Mouse (Mus musculus) midbrain, embryonic 12.5 days (tissue): Measurements from ENCODE around the gene Fn1. TPM values are rescaled to one million over a fixed set of nuclear protein-coding genes. Genes with fewer than 3 reads are reported as not detected.

ENCODE experiments used
- ATAC-seq: fragments of 200-750 bp; cut with Nextera tagmentation; 2 replicates; pipeline ENCODE4 v1.8.0; 2017; ENCODE audit warnings: low read depth, moderate TSS enrichment, moderate library complexity; ENCODE audit not compliant: low FRiP score
- H3K27ac ChIP-seq: fragments of 300-500 bp; sonication (generic); replicated peaks from 2 replicates; pipeline ENCODE4 v1.5.1; 2016; ENCODE audit warnings: mild to moderate bottlenecking
- H3K27me3 ChIP-seq: fragments of 300-500 bp; sonication (generic); 2 replicates; pipeline ENCODE4 v1.6.1; 2016; ENCODE audit warnings: mild to moderate bottlenecking
- H3K36me3 ChIP-seq: fragments of 300-500 bp; sonication (generic); 2 replicates; pipeline ENCODE4 v1.6.1; 2016
- H3K4me1 ChIP-seq: fragments of 300-500 bp; sonication (generic); 2 replicates; pipeline ENCODE4 v1.6.1; 2016
- H3K4me2 ChIP-seq: fragments of 300-500 bp; sonication (generic); replicated peaks from 2 replicates; pipeline ENCODE4 v1.6.1; 2016; ENCODE audit warnings: mild to moderate bottlenecking, moderate library complexity
- H3K4me3 ChIP-seq: fragments of 300-500 bp; sonication (generic); 2 replicates; pipeline ENCODE4 v1.5.1; 2016; ENCODE audit warnings: mild to moderate bottlenecking
- H3K9ac ChIP-seq: fragments of 300-500 bp; sonication (generic); replicated peaks from 2 replicates; pipeline ENCODE4 v1.6.1; 2016; ENCODE audit warnings: mild to moderate bottlenecking, moderate library complexity
- H3K9me3 ChIP-seq: fragments of 300-500 bp; sonication (generic); 2 replicates; pipeline ENCODE4 v1.6.1; 2016; ENCODE audit warnings: mild to moderate bottlenecking
- WGBS: fragments of 180-500 bp; shearing (Covaris S2); methylation state at CpG from one replicate; pipeline ENCODE4 v1.1.7; 2016; 5-methylcytosine and 5-hydroxymethylcytosine counted together
- polyA plus RNA-seq: library from polyadenylated mRNA; unstranded; fragments of >200 nt; fragmentation: Nextera tagmentation; extraction: Ambion mirVana; gene quantifications from 2 replicates; pipeline ENCODE4 v1.2.1, GENCODE M21; 2016

Gene Fn1
- polyA plus RNA-seq, 1 experiment from 2014 or later: 108 TPM

- Histone ChIP-seq H3K9ac (no peak overlapping the region), H3K9me3 (no peaks in the 10 kb centered on the region), H3K27ac (no peak overlapping the region), H3K4me1 (no peaks in the 10 kb centered on the region), H3K27me3 (no peaks in the 10 kb centered on the region), H3K4me3 (no peak overlapping the region), H3K36me3 (peaks cover 51% of the 10 kb centered on the region), H3K4me2 (no peak overlapping the region)
- 92% methylated on average over 11 of the region's 11 CpGs for WGBS
- ATAC-seq: no peak
These were observed 63.0 kb downstream of the Fn1 start for GRCm38 (mm10) chr1:71590038-71590437.

- WGBS: 96% methylated on average over 7 of the region's 7 CpGs
- Histone ChIP-seq H3K36me3 (peaks cover 36% of the 10 kb centered on the region), H3K9ac (no peak overlapping the region), H3K9me3 (no peaks in the 10 kb centered on the region), H3K4me3 (no peak overlapping the region), H3K27me3 (no peaks in the 10 kb centered on the region), H3K27ac (no peak overlapping the region), H3K4me2 (no peak overlapping the region), H3K4me1 (no peaks in the 10 kb centered on the region)
- no peak for ATAC-seq
These were observed 66.3 kb downstream of the Fn1 start for GRCm38 (mm10) chr1:71586658-71587057.

GRCm38 (mm10) chr1:71583900-71584299, 69.1 kb downstream of the Fn1 start:
- H3K9ac ChIP-seq: no peak overlapping the region
- no peak overlapping the region for H3K27ac ChIP-seq
- peaks cover 26% of the 10 kb centered on the region for H3K36me3 ChIP-seq
- ATAC-seq: no peak
- H3K4me1 ChIP-seq: no peaks in the 10 kb centered on the region
- WGBS: 94% methylated on average over 7 of the region's 7 CpGs
- H3K4me2 ChIP-seq: no peak overlapping the region
- no peak overlapping the region for H3K4me3 ChIP-seq
- H3K9me3 ChIP-seq: no peaks in the 10 kb centered on the region
- no peaks in the 10 kb centered on the region for H3K27me3 ChIP-seq

GRCm38 (mm10) chr1:71583302-71583701, 69.7 kb downstream of the Fn1 start:
- H3K4me2 ChIP-seq: no peak overlapping the region
- H3K27me3 ChIP-seq: no peaks in the 10 kb centered on the region
- H3K4me3 ChIP-seq: no peak overlapping the region
- H3K9ac ChIP-seq: no peak overlapping the region
- peaks cover 32% of the 10 kb centered on the region for H3K36me3 ChIP-seq
- no peak for ATAC-seq
- WGBS: 98% methylated on average over 8 of the region's 8 CpGs
- H3K9me3 ChIP-seq: no peaks in the 10 kb centered on the region
- H3K27ac ChIP-seq: no peak overlapping the region
- no peaks in the 10 kb centered on the region for H3K4me1 ChIP-seq

- H3K9me3 ChIP-seq: no peaks in the 10 kb centered on the region
- H3K4me1 ChIP-seq: no peaks in the 10 kb centered on the region
- no peaks in the 10 kb centered on the region for H3K27me3 ChIP-seq
- ATAC-seq: no peak
- 94% methylated on average over 12 of the region's 12 CpGs for WGBS
- no peak overlapping the region for H3K27ac ChIP-seq
- no peak overlapping the region for H3K4me3 ChIP-seq
- peaks cover 44% of the 10 kb centered on the region for H3K36me3 ChIP-seq
- H3K9ac ChIP-seq: no peak overlapping the region
- no peak overlapping the region for H3K4me2 ChIP-seq
These were observed 72.6 kb downstream of the Fn1 start for GRCm38 (mm10) chr1:71580408-71580807.

- Histone ChIP-seq H3K36me3 (peaks cover 44% of the 10 kb centered on the region), H3K27ac (no peak overlapping the region), H3K9ac (no peak overlapping the region), H3K4me3 (no peak overlapping the region), H3K9me3 (no peaks in the 10 kb centered on the region), H3K27me3 (no peaks in the 10 kb centered on the region), H3K4me2 (no peak overlapping the region), H3K4me1 (no peaks in the 10 kb centered on the region)
- WGBS: 86% methylated on average over 4 of the region's 4 CpGs
- no peak for ATAC-seq
These were observed 73.5 kb downstream of the Fn1 start for GRCm38 (mm10) chr1:71579526-71579925.

GRCm38 (mm10) chr1:71576837-71577236, 76.2 kb downstream of the Fn1 start:
- WGBS: 95% methylated on average over 6 of the region's 6 CpGs
- Histone ChIP-seq H3K4me1 (no peaks in the 10 kb centered on the region), H3K27me3 (no peaks in the 10 kb centered on the region), H3K4me2 (no peak overlapping the region), H3K36me3 (peaks cover 58% of the 10 kb centered on the region), H3K27ac (no peak overlapping the region), H3K4me3 (no peak overlapping the region), H3K9ac (no peak overlapping the region), H3K9me3 (no peaks in the 10 kb centered on the region)
- ATAC-seq: no peak

- no peak overlapping the region for H3K4me3 ChIP-seq
- no peak overlapping the region for H3K4me2 ChIP-seq
- WGBS: 97% methylated on average over 7 of the region's 7 CpGs
- no peak overlapping the region for H3K9ac ChIP-seq
- H3K27ac ChIP-seq: no peak overlapping the region
- no peaks in the 10 kb centered on the region for H3K27me3 ChIP-seq
- peaks cover 67% of the 10 kb centered on the region for H3K36me3 ChIP-seq
- no peak for ATAC-seq
- no peaks in the 10 kb centered on the region for H3K4me1 ChIP-seq
- no peaks in the 10 kb centered on the region for H3K9me3 ChIP-seq
These were observed 77.0 kb downstream of the Fn1 start for GRCm38 (mm10) chr1:71575987-71576386.

GRCm38 (mm10) chr1:71570116-71570515, 82.9 kb downstream of the Fn1 start:
- H3K27me3 ChIP-seq: no peaks in the 10 kb centered on the region
- ATAC-seq: no peak

GRCm38 (mm10) chr1:71567884-71568605, 85.0 kb downstream of the Fn1 start:
- ATAC-seq: no peak
- WGBS: 75% methylated on average over 16 of the region's 16 CpGs
- H3K36me3 ChIP-seq: peaks cover 72% of the 10 kb centered on the region

More at GRCm38 (mm10) chr1:71570116-71570515, 82.9 kb downstream of the Fn1 start:
- WGBS: 88% methylated on average over 4 of the region's 4 CpGs
- Histone ChIP-seq H3K4me2 (no peak overlapping the region), H3K27ac (no peak overlapping the region), H3K36me3 (peaks cover 63% of the 10 kb centered on the region), H3K4me1 (no peaks in the 10 kb centered on the region), H3K9me3 (no peaks in the 10 kb centered on the region), H3K9ac (no peak overlapping the region), H3K4me3 (no peak overlapping the region)

GRCm38 (mm10) chr1:71564291-71564690, 88.7 kb downstream of the Fn1 start:
- H3K4me2 ChIP-seq: no peak overlapping the region
- no peak overlapping the region for H3K4me3 ChIP-seq
- peaks cover 5% of the 10 kb centered on the region; the same call in 1 of the 2 replicates for H3K9me3 ChIP-seq
- no peak for ATAC-seq
- H3K36me3 ChIP-seq: peaks cover 65% of the 10 kb centered on the region
- no peaks in the 10 kb centered on the region for H3K27me3 ChIP-seq
- no peaks in the 10 kb centered on the region for H3K4me1 ChIP-seq
- no peak overlapping the region for H3K9ac ChIP-seq
- no peak overlapping the region for H3K27ac ChIP-seq
- 96% methylated on average over 7 of the region's 7 CpGs for WGBS

More at GRCm38 (mm10) chr1:71567884-71568605, 85.0 kb downstream of the Fn1 start:
- no peak overlapping the region for H3K4me2 ChIP-seq
- no peaks in the 10 kb centered on the region for H3K4me1 ChIP-seq
- no peak overlapping the region for H3K27ac ChIP-seq
- no peaks in the 10 kb centered on the region for H3K27me3 ChIP-seq
- no peak overlapping the region for H3K4me3 ChIP-seq
- H3K9me3 ChIP-seq: no peaks in the 10 kb centered on the region
- no peak overlapping the region for H3K9ac ChIP-seq

- peaks cover 5% of the 10 kb centered on the region; the same call in 1 of the 2 replicates for H3K9me3 ChIP-seq
- 92% methylated on average over 4 of the region's 4 CpGs for WGBS
These were observed 92.4 kb downstream of the Fn1 start for GRCm38 (mm10) chr1:71560626-71561025.

More at GRCm38 (mm10) chr1:71560626-71561025, 92.4 kb downstream of the Fn1 start:
- Histone ChIP-seq H3K36me3 (peaks cover 42% of the 10 kb centered on the region), H3K27ac (no peak overlapping the region), H3K4me3 (no peak overlapping the region), H3K4me2 (no peak overlapping the region), H3K4me1 (peaks cover 13% of the 10 kb centered on the region), H3K27me3 (no peaks in the 10 kb centered on the region), H3K9ac (no peak overlapping the region)
- ATAC-seq: no peak
